8 mouse cellular contexts compared by ENCODE assay signal in the genomic region with DNA sequence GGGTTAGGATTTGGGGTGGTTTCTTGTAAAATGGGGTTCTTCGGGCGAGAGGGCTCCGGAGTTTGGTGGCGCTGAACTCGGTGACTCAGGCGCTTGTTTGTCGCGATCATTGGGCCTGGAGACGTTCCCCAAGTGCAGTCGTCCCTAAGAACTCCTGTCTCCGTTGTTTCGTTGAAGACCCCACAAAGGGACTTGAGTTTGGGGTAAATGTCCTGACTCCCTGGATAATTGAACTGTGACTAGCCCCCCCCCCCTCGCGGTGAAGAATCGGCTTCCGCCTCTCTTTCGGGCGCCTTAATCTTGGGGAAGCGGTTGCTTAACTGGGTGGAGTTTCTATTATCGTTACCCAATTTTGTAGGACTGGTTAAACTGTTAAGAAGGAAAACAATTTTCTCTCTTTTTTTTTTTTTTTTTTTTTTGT. TPM values are rescaled to one million over a fixed set of nuclear protein-coding genes. Genes with fewer than 3 reads are reported as not detected.
A peak's percentile ranks its signal among the peaks of the same experiment; 100 is the strongest.
DNase-seq lines count a peak whose midpoint lies in the region; ATAC-seq and TF ChIP-seq lines count a peak whose summit lies in the region.

No protein-coding gene starts in this region.

- H3K79me2 ChIP-seq in macrophage (ENCODE audit: inconsistent target), result peaks cover 56% of the 10 kb centered on the region

- peak overlapping the region; percentile 95 for H3K27ac ChIP-seq in gastrocnemius, adult 2 months
- H3K27ac ChIP-seq in embryonic facial prominence, embryonic 14.5 days (replicated peaks; ENCODE audit: low read depth, low read length), result peak overlapping the region; percentile 94
- peak overlapping the region; percentile 99 for H3K27ac ChIP-seq in macrophage

- TF ChIP-seq CTCF in gastrocnemius, adult 2 months (IDR thresholded peaks at IDR 0.05), result no peak
- no peak for TF ChIP-seq CTCF in E14TG2a.4 (conservative IDR thresholded peaks at IDR 0.05; ENCODE audit: low read length)

- peak overlapping the region; percentile 99 for H3K9ac ChIP-seq in embryonic facial prominence, embryonic 14.5 days (ENCODE audit: low read depth, low read length)

- peaks cover 43% of the 10 kb centered on the region for H3K4me1 ChIP-seq in E14TG2a.4 (replicated peaks; ENCODE audit: low read depth, low read length)
- peaks cover 26% of the 10 kb centered on the region for H3K4me1 ChIP-seq in embryonic facial prominence, embryonic 14.5 days (ENCODE audit: control insufficient read depth, insufficient read depth, low read length)

- WGBS in embryonic facial prominence, embryonic 14.5 days, result 0% methylated on average over 20 of the region's 20 CpGs
- WGBS in macrophage (ENCODE audit: missing documents), result under 1% methylated on average over 19 of the region's 20 CpGs

- intact Hi-C loops in gastrocnemius, adult 2 months (cut with DNase I), result no loop called here
- intact Hi-C loops in gastrocnemius, postnatal 14 days (cut with DNase I; ENCODE audit: low total_unique reads), result no loop called here

- H3K9me3 ChIP-seq in E14TG2a.4 (ENCODE audit: low read length), result no peaks in the 10 kb centered on the region
- no peaks in the 10 kb centered on the region for H3K9me3 ChIP-seq in embryonic facial prominence, embryonic 14.5 days (ENCODE audit: control insufficient read depth, low read length)

- no peak for DNase-seq in gastrocnemius, adult 2 months
- DNase-seq in gastrocnemius, postnatal 25 days, result no peak
- peak; percentile 30 for DNase-seq in embryonic facial prominence, embryonic 14.5 days (ENCODE audit: low spot score)
- no peak for DNase-seq in right cerebral cortex, postnatal 10 days (ENCODE audit: low spot score in 2 of 2)
- DNase-seq in gastrocnemius, postnatal 14 days, result no peak

- H3K36me3 ChIP-seq in E14TG2a.4 (ENCODE audit: insufficient read depth, low read length) (peaks cover 46% of the 10 kb centered on the region), macrophage (ENCODE audit: inconsistent target) (peaks cover 11% of the 10 kb centered on the region; the same call in 1 of the 2 replicates)
- H3K36me3 ChIP-seq in embryonic facial prominence, embryonic 14.5 days (ENCODE audit: control insufficient read depth, insufficient read depth, low read length), result peaks cover 42% of the 10 kb centered on the region

- H3K4me2 ChIP-seq in embryonic facial prominence, embryonic 14.5 days (ENCODE audit: low read depth, low read length), result peak overlapping the region; percentile 96

- peak overlapping the region; percentile 84 for H3K4me3 ChIP-seq in gastrocnemius, adult 2 months
- H3K4me3 ChIP-seq in E14TG2a.4 (replicated peaks; ENCODE audit: low read length) (peak overlapping the region; percentile 99), macrophage (ENCODE audit: inconsistent target) (peak overlapping the region; percentile 100)
- peak overlapping the region; percentile 98 for H3K4me3 ChIP-seq in embryonic facial prominence, embryonic 14.5 days (ENCODE audit: low read depth, low read length)

- peak; percentile 13; the same call in 1 of the 2 replicates for ATAC-seq in embryonic facial prominence, embryonic 14.5 days (ENCODE audit: low read depth)
- peak; percentile 47 for ATAC-seq in inflammation-experienced regulatory T-cells, adult 6 months

- no peaks in the 10 kb centered on the region for H3K27me3 ChIP-seq in E14TG2a.4 (ENCODE audit: insufficient read depth, low read length)
- no peaks in the 10 kb centered on the region for H3K27me3 ChIP-seq in embryonic facial prominence, embryonic 14.5 days (replicated peaks; ENCODE audit: control insufficient read depth, insufficient read depth, low read length)

RNA-seq across cellular contexts. Expression of gene Zfp207, which starts 0.6 kb away (rescaled TPM):
- 10 to 100 TPM; 60.9 to 61.1 TPM for total RNA-seq in gastrocnemius, adult 2 months (2021)
- total RNA-seq in gastrocnemius, postnatal 25 days (2021), result 10 to 100 TPM; 48.3 to 54.5 TPM
- polyA plus RNA-seq in embryonic facial prominence, embryonic 14.5 days (2014; fragmentation: Nextera tagmentation; extraction: Ambion mirVana), result 214 and 225 TPM in 2 replicates
- 100 to 1,000 TPM; 288 to 361 (median 313) TPM for polyA plus RNA-seq in inflammation-experienced regulatory T-cells, adult 6 months (2017; shearing (Covaris generic))
- total RNA-seq in macrophage (2018; cell fraction: chromatin; rRNA removed), result 100 to 1,000 TPM; 199 to 545 (median 352) TPM
- 10 to 100 TPM; 48.1 to 89.1 (median 66.4) TPM for total RNA-seq in macrophage (2018; cell fraction: cytosol; rRNA removed)
- total RNA-seq in macrophage (2018; cell fraction: nucleus; rRNA removed), result 100 to 1,000 TPM; 150 to 533 (median 249) TPM
- polyA plus RNA-seq in macrophage (2018), result 96.5 to 123 TPM (median 112 TPM) in 3 replicates
- 10 to 100 TPM; 61.4 to 64.0 TPM for total RNA-seq in gastrocnemius, postnatal 14 days (2021)

RNA-seq across cellular contexts. Expression of gene 5730455P16Rik, which starts 5.8 kb away (rescaled TPM):
- 10 to 100 TPM; 36.4 to 37.9 TPM for total RNA-seq in gastrocnemius, adult 2 months (2021)
- total RNA-seq in gastrocnemius, postnatal 25 days (2021), result 10 to 100 TPM; 28.9 to 30.8 TPM
- polyA plus RNA-seq in embryonic facial prominence, embryonic 14.5 days (2014; fragmentation: Nextera tagmentation; extraction: Ambion mirVana), result 20.8 and 26.7 TPM in 2 replicates
- 10 to 100 TPM; 13.5 to 15.2 (median 13.6) TPM for polyA plus RNA-seq in inflammation-experienced regulatory T-cells, adult 6 months (2017; shearing (Covaris generic))
- 10 to 100 TPM in 14 of 26 experiments, 1 to 10 TPM in 12; 2.0 to 23.1 (median 11.0) TPM for total RNA-seq in macrophage (2018; cell fraction: chromatin; rRNA removed)
- total RNA-seq in macrophage (2018; cell fraction: cytosol; rRNA removed), result 10 to 100 TPM in 3 of 26 experiments, 1 to 10 TPM in 23; 4.4 to 11.5 (median 9.0) TPM
- 10 to 100 TPM in 13 of 26 experiments, 1 to 10 TPM in 13; 2.4 to 24.1 (median 10.0) TPM for total RNA-seq in macrophage (2018; cell fraction: nucleus; rRNA removed)
- polyA plus RNA-seq in macrophage (2018), result 7.2 to 10.3 TPM (median 9.5 TPM) in 3 replicates
- 10 to 100 TPM; 24.3 to 28.6 TPM for total RNA-seq in gastrocnemius, postnatal 14 days (2021)

RNA-seq across cellular contexts. Expression of gene Psmd11, which starts 44.8 kb away (rescaled TPM):
- total RNA-seq in gastrocnemius, adult 2 months (2021), result 100 to 1,000 TPM; 138 to 169 TPM
- 100 to 1,000 TPM; 114 to 151 TPM for total RNA-seq in gastrocnemius, postnatal 25 days (2021)
- 264 and 294 TPM in 2 replicates for polyA plus RNA-seq in embryonic facial prominence, embryonic 14.5 days (2014; fragmentation: Nextera tagmentation; extraction: Ambion mirVana)
- 100 to 1,000 TPM; 287 to 345 (median 294) TPM for polyA plus RNA-seq in inflammation-experienced regulatory T-cells, adult 6 months (2017; shearing (Covaris generic))
- 100 to 1,000 TPM in 9 of 26 experiments, 10 to 100 TPM in 17; 54.4 to 176 (median 92.0) TPM for total RNA-seq in macrophage (2018; cell fraction: chromatin; rRNA removed)
- 100 to 1,000 TPM in 1 of 26 experiments, 10 to 100 TPM in 25; 47.8 to 101 (median 68.2) TPM for total RNA-seq in macrophage (2018; cell fraction: cytosol; rRNA removed)
- total RNA-seq in macrophage (2018; cell fraction: nucleus; rRNA removed), result 100 to 1,000 TPM in 1 of 26 experiments, 10 to 100 TPM in 25; 43.6 to 102 (median 66.3) TPM
- 45.9 to 68.5 TPM (median 63.3 TPM) in 3 replicates for polyA plus RNA-seq in macrophage (2018)
- total RNA-seq in gastrocnemius, postnatal 14 days (2021), result 100 to 1,000 TPM; 121 to 128 TPM
